Mouse (Mus musculus) stomach, postnatal 0 days (tissue): ENCODE data around the gene Smad1.

Source experiments
- CTCF ChIP-seq: IDR thresholded peaks from 2 replicates; pipeline ENCODE4 v1.5.1; 2016; ENCODE audit warnings: antibody characterized with exemption, low read depth, mild to moderate bottlenecking, moderate library complexity
- EP300 ChIP-seq: optimal IDR thresholded peaks from 2 replicates; pipeline ENCODE3; 2016; ENCODE audit warnings: antibody characterized with exemption

GRCm38 (mm10) chr8:79310801-79311200, 88.5 kb downstream of the Smad1 start:
- no peak for TF ChIP-seq CTCF
- TF ChIP-seq EP300, result no peak
